Mouse (Mus musculus): ENCODE results near the gene Palm2.

- TF ChIP-seq CTCF (IDR thresholded peaks at IDR 0.05; ENCODE audit: low read depth) (no peak), EP300 (IDR thresholded peaks at IDR 0.05; ENCODE audit: low read depth) (no peak)
These were observed 89.4 kb downstream of the Palm2 start for GRCm38 (mm10) chr4:57523456-57523855.

All from liver, postnatal 0 days (tissue).